Mouse (Mus musculus): ENCODE measurements around the gene Olfr599.
"Not testable (repeated sequence)": the region's sequence is repeated elsewhere in the genome, so short reads cannot be mapped to it uniquely, and the experiment has no call there.

Olfr599 gene

DNA sequence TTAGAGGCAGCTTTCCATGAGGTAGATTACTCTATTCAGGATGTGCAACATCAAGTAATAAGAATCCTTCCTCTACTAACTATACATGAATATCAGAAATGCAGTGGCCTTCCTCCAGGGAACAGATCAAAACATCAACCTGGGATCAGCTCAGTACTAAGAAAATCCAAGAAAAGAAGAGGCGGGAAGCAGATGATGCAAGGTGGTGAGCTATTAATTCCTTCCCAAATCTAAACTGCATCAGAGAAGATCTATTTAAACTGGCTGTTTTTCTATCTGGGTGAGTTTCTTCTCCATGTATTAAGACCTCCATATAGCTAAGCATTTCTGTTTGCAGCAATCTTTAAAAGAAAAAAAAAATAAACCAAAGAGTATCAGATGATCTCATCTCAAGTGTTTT lies at the start of gene Olfr599:
Olfr599 (plus strand) TSS at position 301 of the 400 bp plus-strand sequence.
- no peak for DNase-seq (ENCODE audit: low read depth)

DNA sequence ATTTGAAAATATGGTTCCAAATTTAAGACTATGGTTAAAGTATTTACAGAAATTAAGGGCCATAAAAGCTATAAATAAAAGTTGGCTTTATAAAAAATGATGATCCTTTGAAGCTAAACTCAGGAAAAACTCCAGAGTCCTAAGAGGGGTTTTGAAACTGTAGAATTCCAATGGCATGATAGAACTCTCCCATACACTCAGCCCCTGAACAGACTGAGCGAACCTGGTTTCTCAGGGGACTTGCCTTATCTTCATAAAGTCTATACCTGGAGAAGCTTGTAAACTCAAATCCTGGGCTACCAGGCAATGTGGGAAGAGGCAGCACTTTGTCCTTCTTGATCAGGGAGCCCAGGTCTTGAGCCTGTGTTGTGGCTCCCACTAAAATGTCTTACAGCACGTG lies 30.4 kb upstream of the Olfr599 start, which contains the start of gene Olfr596:
Olfr596 (plus strand) TSS at position 301 of the 400 bp plus-strand sequence.
- not testable (repeated sequence) for DNase-seq (ENCODE audit: low read depth)

DNA sequence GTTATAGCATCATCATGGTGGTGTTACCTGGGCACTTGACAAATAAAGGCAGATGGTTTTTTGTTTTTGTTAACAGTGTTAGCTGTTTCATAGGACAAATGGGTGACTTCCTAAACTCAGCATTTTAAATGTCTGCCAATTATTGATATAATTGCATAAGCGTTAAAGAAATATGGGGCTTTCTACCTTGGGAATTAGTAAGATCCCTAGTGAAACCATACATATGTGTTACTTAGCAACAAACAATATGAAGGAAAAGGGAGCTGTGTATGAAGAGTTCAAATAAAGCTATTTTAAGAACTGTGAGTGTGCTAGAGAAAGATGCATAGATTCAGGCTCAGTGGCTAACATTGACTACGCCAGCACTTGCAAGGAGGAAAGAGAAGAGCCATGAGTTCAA lies 19.7 kb upstream of the Olfr599 start, which contains the start of gene Olfr597:
Olfr597 (plus strand) TSS at position 301 of the 400 bp plus-strand sequence.
- not testable (repeated sequence) for DNase-seq (ENCODE audit: low read depth)

DNA sequence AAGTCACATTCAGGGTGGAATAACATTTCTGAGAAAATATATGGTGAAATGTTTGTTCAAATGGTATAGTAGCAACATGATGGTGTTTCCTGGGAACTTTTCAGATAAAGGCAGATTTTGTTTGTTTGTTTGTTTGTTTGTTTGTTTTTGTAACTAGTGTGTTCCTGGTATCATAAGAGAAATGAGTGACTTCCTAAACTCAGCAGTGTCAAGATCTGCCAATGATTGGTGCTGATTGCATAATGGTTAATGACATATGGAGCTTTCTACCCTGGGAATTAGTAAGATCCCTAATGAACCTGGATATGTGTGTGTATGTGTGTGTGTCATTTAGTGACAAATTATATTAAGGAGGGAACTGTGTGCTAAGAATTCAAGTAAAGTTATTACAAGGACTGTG lies 12.4 kb upstream of the Olfr599 start, which contains the start of gene Olfr598:
Olfr598 (plus strand) TSS at position 301 of the 400 bp plus-strand sequence.
- DNase-seq (ENCODE audit: low read depth), result no peak

DNA sequence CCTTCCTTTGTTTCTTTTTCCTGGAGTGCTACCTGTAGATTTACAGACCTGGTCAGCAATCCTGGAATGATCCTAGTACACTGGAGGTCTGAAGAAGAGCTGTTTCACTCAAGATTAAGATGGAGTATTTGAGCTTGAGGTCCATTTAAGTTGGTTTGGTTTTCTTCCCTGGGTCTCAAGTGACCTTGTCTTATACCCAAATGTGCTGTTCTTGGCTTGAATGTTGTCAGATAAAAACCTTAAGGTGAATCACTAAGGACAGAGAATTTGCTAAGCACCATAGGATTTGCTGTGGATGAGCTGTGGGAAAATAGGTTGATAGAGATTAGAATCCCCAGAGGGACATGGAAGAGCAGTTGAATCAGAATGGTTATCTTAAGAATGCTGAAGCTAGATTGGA lies 13.9 kb downstream of the Olfr599 start, which contains the start of gene Olfr600:
Olfr600 (minus strand) TSS at position 101 of the 400 bp plus-strand sequence.
- no peak for DNase-seq (ENCODE audit: low read depth)

DNA sequence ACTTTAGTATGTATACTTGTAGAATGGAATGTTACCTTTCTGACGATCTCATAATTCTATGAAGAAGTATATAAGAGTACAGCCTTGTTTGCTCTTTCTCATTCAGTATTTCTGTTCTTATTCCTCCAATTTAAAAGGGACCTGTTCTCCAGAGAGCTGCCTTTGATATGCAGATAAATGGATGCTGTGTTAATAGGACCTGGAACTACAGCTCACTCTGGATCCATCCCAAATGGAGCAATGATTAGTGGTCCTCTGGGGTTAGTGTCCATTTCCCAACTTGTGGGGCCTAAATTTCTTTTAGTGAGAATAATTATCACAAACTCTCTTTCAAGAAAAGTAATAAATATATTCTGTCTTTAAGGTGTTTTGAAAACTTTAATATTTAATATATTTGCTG lies 26.8 kb downstream of the Olfr599 start, which contains the start of gene Olfr601:
Olfr601 (minus strand) TSS at position 101 of the 400 bp plus-strand sequence.
- DNase-seq (ENCODE audit: low read depth), result no peak

DNA sequence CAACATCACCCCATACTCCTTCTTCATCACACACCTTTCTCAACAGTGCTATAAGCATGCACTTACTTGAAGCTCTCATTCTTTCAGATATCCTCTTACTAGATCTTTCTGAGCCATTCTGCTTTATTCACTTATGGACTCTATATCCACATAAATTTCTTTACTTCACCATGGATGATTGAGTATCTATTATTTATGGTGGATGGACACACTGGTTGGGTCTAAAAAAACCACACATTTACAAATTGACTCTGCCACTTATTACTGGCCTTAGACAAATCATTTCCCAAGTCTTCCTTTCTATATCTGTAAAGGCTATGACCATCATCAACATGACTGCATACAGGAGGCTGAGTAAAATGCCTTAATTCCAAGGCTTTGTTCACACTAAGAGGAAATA lies 50.4 kb downstream of the Olfr599 start, which contains the start of gene Olfr603:
Olfr603 (minus strand) TSS at position 101 of the 400 bp plus-strand sequence.
- no peak for DNase-seq (ENCODE audit: low read depth)
